Mouse (Mus musculus): ENCODE measurements around the gene Atcay.

Gene Atcay

GRCm38 (mm10) chr10:81177958-81178712 lies 52.5 kb downstream of the Atcay start:
- no peak for DNase-seq

GRCm38 (mm10) chr10:81177491-81177925 lies 53.1 kb downstream of the Atcay start:
- DNase-seq, result peak in 1 of 2 experiments; percentile 61

GRCm38 (mm10) chr10:81176466-81177271 lies 54.0 kb downstream of the Atcay start, which contains the start of gene Eef2:
Gene Eef2 (plus strand): TSS chr10:81176631.
- peak; percentile 97 to 98 for DNase-seq

- DNase-seq, result peak in 1 of 2 experiments; percentile 23
Measured at GRCm38 (mm10) chr10:81175936-81176465, 54.6 kb downstream of the Atcay start.

GRCm38 (mm10) chr10:81175345-81175701 lies 55.3 kb downstream of the Atcay start:
- peak in 1 of 2 experiments; percentile 30 for DNase-seq

GRCm38 (mm10) chr10:81174617-81175344 lies 55.9 kb downstream of the Atcay start:
- DNase-seq, result peak; percentile 91 to 94

GRCm38 (mm10) chr10:81173132-81173531 lies 57.5 kb downstream of the Atcay start:
- peak; percentile 85 to 86 for DNase-seq

GRCm38 (mm10) chr10:81169411-81169900 lies 61.2 kb downstream of the Atcay start:
- peak; percentile 57 to 61 for DNase-seq

- DNase-seq, result peak; percentile 88 to 93
Measured at GRCm38 (mm10) chr10:81168521-81169244, 62.0 kb downstream of the Atcay start.

GRCm38 (mm10) chr10:81168087-81168431 lies 62.6 kb downstream of the Atcay start:
- no peak for DNase-seq

- peak; percentile 100 for DNase-seq
Measured at GRCm38 (mm10) chr10:81167200-81168086, 63.2 kb downstream of the Atcay start, which contains the start of gene Pias4. Gene Pias4 (minus strand): TSS chr10:81167923.

- DNase-seq, result no peak
Measured at GRCm38 (mm10) chr10:81165118-81165517, 65.5 kb downstream of the Atcay start.

- no peak for DNase-seq
Measured at GRCm38 (mm10) chr10:81162318-81162652, 68.3 kb downstream of the Atcay start.

GRCm38 (mm10) chr10:81161602-81162317 lies 68.9 kb downstream of the Atcay start:
- no peak for DNase-seq

GRCm38 (mm10) chr10:81154736-81155135 lies 75.9 kb downstream of the Atcay start:
- no peak for DNase-seq
